Mouse (Mus musculus): ENCODE results near the gene St8sia1.

The St8sia1 gene

DNA sequence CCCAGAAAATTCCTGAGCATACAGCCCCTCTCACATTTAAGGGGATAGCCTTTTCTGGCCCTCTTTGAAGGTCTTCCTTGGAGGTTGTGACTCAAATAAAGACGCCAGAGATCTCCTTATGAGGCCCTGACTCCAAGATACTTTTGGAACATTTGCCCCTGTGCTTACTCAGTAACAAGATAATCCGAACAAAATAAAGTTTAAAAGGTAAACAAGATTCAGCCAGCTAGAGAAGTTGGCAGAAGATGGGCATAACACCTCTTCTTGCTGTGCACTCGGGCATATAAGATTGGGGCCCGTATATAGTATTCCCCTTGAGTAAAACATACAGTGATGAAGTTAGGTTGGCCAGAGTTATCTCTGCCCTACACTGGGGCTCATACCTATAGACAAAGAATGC lies 104.3 kb downstream of the St8sia1 start:
- peak in 1 of 2 experiments; percentile 45 for DNase-seq

DNA sequence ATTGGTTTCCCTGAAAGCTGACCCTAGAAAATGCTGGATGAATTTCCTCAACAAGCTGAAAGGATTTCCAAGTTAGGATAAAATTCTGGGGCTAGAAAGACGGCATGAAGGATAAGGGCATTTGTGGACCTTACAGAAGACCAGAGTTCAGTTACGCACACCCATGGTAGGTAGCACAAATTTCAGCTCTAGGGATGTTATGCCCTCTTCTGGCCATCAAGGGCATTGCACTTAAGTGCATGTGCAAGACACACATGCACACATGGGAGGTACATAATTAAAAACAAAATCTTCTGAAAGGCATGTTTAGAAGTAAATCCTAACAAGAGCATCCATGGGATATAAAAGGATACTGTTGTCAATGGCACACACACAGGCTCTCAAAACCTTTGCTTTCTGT lies 105.3 kb downstream of the St8sia1 start:
- DNase-seq: peak in 1 of 2 experiments; percentile 63

DNA sequence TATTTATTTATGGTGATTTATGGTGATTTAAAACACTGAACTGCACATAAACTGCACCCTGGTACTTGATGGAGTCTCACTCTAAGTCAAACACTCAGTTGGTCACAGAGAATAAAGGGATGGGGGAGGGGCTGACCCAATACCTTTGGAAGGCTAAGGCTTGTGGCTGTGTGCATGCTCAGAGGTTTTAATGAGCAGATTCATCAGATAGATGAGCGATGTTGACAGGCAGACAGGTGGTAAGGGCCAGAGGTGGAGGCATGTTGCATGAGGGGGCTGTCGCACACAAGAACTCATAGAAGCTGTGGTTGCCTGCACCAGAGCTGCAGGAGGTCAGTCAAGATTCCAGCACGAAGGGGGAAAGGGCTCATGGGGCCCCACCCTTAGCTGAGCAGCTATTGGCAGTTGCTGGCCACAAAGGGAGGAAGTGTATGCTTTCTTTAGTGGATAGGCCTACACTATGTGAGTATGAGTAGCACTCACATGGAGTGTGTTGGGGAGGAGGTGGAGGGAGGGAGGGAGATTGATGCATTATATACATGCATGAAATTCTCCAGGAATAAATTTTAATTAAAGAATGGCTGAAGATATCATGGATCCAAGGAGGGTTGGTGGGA lies 107.9 kb downstream of the St8sia1 start:
- no peak for DNase-seq

DNA sequence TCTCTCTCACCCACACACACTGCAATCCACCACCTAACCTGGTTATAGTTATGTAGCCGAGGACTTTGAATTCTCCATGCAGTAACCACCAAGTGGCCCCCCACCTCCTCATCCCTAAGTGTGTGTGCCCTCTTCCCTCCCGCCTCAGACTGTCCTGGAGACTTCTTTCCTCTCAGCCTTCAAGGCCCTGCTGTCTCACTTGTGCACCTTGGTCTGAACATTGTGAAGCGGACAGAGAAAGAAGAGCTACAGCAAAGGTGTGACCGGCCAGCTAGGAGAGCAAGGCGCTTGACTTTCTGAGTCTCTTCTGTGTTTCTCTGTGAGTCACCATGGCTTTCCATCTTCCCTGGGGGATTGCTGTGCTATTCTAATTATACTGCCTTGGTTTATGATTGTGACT lies 108.5 kb downstream of the St8sia1 start:
- DNase-seq: no peak

DNA sequence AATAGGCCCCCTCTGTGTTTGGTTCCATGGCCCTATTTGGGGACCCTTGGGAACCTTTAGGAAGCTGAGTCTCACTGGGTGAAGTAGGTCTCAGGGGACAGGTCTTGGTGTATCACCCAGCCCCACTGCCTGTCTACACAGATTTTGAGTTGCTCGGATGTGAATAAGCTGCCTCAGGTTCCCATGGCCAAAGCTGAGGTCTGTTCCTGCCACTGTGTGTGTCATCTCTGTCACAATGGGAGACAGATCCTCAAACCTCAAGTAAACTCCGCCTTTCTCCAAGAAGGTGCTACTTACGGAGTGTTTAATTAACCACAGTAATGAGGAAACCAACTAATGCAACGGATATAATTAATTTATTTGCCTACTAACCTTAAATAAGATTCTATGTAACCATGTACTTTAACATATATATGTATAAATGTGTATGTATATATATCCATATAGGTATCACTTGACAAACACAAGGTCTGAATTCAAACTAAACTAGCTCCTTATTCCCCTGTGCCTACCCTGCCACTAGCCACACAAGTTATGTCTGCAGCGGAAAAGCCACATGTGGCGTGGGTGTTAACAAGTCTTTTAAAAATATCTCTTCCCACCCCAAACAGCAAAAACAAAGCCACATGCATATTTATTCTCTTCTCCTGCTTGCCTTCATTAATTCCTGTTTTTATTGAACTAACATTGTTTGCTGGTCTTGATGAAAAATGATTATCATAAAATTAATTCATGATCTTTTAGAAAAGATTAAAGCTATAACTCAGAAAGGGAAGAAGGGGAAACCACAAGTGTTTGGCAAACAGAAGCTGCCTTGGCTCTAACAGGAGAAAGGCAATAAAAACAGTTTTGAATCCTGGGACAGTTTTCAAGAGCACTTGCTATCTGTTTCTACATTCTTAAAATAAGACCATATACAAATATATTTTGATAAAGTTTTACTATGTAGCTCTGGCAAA lies 111.6 kb downstream of the St8sia1 start:
- DNase-seq: no peak

DNA sequence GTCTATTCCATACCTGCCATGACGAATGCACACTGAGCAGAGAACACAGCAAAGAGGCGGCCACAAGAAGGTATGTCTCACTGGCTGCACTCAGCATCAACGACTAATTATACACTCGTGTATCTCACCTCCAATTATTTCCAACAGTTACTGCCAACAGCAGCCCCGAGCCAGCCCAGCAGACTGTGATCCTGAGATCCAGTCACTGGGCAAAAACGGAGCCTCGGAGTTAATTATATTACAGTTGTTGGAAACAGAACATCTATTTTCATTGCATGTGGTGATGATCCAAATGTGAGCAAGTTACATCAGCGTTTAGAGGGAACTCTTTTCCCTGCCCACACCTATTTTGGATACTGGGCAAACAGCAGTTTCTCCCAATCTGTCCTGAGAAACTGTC lies 113.8 kb downstream of the St8sia1 start:
- DNase-seq: no peak

DNA sequence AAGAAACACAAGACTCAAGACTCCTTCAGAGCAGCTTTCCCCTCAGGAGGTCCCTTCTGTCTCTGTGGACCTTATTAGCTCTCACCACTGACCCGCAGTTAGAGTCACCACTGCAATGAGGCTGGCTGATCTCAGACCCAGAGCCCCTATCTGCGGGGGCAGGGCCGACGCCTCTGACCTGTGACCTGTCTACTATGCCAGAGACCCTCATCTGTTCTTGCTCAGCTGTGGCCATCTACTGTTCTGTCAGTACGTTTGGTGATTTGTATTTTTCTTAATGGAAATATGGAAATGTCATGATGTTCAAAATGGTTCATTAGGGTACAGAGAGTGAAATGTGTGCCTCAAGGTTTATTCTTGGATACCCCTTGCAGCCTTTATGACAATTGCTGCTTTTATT lies 114.9 kb downstream of the St8sia1 start:
- DNase-seq: no peak

DNA sequence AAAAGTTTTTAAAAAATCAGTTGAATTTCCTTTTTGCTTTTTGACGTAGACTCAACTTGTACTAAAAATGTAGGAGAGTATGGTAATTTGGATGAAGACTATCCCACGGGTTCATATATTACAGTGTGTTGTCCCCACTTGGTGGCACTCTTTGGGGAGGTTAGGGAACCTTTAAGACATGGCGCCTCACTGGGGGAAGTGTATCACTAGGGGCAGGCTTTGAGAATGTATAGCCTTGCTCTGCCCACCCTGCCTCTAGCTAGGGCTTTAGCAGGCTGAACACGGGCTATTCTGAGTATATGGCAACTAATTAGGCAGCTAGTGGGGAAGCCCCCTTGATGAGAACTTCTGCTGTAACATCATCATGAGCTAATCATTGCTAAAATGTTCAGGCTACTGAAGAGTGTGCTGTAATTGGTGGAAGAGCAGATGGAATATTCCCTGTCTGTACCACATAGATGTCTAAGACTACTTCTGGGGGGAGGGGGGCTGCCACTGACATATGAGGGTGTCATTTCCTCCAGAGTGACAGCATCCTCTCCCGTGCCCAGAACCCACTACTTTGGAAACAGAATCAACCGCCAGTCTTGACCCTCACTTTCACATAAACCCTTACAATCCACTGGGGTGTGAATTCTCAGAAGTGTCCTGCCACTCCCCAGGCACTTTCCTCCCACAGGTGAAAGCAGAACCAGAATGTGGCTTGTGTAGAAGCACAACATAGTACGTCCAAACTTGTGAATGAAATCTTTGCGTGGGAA lies 116.2 kb downstream of the St8sia1 start:
- no peak for DNase-seq

DNA sequence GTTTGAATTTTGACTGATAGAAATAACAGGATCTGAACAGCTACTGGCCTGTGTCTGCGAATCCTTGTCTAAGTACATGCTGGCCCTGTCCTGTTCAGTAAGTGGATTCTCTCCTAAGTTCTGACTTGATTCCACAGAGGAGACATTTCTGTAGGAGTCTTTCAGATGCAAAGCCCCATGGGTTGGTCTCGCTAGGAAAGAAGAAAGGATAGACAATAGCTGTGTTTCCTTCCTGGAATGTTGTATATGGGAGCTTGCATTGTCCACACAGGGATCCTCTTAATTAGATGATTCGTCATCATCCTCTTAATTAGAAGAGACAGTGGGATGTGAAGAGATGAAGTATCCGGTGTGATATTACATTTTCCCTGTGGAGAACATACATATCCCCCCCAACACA lies 117.4 kb downstream of the St8sia1 start:
- DNase-seq: no peak

DNA sequence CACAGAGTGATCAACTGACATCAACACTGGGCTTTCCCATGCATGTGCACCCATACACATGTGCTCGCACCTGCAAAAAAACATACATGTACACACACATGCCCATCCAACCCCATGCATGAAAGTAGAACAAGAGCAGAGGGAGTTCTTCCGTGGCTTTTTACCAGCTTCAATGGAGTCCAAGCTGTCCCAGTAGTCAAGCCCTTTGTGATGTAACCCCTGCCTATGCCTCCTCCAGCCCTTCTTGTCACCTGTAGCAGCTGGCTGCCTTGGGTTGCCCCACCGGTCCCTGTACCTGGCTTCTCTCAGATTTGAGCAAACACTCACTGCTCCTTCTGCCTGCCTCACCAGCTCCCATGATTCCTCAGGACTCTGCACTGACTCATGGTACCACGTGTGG lies 119.2 kb downstream of the St8sia1 start:
- DNase-seq: no peak

DNA sequence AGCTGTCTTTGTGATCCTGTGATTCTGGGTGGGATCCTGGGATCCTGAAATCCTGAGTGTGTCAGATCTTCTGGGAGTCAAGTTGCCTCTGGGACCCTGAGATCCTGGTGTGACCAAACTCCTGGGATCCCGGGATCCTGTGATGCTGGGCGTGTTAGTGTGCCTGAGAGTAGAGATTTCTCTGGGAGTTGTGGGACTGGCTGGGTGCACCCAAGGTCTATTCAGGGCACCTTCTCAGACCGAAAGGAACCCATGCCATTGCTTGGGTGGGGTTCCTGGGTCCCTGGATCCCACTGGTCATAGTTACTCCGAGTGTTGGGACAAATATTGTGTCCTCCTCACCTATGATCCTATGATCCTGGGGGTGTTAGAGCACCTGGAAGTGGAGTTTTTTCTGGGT lies 120.2 kb downstream of the St8sia1 start:
- no peak for DNase-seq

DNA sequence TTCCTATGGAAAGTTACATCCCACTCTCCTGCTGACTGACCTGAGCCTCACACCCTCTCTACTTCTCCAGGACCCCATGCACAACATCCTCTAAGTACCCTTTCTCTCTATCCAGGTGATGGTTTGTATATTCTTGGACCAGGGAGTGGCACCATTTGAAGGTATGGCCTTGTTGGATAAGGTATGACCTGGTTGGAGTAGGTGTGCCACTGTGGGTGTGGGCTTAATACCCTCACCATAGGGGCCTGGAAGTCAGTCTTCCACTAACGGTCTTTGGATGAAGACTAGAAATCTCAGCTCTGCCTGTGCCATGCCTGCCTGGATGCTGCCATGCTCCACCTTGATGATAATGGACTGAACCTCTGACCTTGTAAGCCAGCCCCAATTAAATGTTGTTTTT lies 125.8 kb downstream of the St8sia1 start:
- DNase-seq: no peak

DNA sequence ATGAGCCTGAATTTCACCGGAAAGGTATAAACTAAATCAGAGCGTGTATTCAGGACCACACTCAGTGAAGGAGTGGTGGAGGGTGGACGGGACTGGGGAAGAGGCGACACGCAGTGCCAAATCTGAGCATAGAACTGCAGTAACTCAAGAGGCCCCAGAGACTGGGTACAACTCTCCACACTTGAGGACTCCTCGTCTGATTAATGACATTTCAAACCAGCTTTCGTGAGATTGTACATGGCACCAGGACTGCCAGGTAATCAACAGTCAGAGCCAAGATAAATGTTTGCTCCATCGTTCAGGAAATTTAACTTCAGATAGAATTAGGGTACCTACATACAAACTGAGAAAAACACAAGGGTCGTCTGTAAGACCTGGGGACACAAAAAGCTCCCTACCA lies 126.9 kb downstream of the St8sia1 start:
- DNase-seq: no peak

DNA sequence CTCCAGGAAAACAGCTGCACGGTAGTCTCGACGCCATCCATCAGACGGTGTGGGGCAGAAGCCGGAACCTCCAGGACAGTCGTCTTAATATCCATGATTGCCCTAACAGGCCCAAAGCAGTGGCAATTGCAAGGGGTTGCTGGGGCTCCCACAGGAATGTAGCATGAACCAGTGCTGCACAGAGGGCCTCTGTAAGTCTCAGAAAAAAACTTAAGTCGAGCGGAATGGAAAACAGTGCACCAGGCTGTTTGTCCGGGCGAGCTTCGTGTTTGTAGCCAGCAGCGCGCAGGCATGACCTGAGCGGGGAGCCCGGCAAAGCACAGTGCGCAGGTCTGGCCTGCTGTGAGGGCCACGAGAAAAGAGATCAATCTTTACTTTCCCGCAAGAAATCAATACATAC lies 128.5 kb downstream of the St8sia1 start:
- DNase-seq: no peak

DNA sequence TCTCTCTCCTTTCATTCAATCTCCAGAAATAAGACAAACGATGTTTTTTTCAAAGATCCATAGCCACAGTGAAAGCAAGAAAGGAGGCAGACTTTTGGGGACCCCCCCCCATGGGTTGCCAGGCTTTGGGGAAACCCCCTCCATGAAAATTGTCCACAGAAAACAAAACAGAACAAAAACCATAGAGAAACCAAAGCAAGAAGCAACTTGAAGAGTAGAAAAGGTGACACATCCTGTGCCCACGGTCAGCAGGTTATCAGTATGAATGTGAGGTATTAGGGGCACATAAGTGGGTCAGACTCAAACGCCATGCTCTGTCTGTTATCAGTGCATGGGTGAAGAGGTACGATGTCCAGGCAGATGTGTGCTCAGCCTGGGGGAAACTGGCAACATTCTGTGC lies 129.3 kb downstream of the St8sia1 start:
- no peak for DNase-seq

DNA sequence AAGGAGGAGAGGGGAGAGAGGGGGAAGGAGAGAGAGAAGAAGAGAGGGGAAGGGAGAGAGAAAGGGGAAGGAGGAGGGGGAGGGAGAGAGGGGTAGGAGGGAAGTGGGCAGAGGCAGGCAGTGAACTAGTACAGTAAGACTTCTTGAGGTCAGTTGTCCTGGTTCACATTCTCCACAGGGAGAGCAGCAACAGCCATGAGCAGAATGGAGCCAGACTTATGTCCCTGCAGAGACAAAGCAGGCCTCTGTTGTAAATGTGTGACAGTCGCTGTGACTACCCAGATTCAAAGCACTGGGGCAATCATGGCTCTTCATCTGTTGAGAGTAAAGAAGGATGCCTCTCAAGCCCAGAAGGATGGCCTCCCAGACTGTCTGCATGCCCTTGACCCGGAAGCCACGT lies 132.5 kb downstream of the St8sia1 start:
- DNase-seq: no peak

DNA sequence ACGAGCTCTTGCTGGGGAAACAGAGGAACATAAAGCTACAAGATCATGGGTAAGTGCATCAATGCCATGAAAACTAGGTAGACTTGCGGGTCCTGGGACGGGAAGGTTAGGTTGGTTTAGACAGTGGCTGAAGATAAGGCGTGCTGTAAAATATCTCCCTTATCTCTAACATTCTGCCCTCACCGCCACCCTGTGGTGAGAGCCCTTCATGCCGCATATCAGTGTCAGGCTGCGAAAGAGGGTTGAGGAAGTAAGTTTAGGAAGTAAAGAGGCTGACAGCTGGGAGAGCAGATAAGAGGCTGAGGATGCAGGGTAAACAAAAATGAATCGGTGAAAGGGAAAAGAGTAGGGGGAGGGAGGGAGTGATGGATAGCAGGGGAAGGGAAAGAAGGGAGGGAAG lies 133.0 kb downstream of the St8sia1 start:
- no peak for DNase-seq

DNA sequence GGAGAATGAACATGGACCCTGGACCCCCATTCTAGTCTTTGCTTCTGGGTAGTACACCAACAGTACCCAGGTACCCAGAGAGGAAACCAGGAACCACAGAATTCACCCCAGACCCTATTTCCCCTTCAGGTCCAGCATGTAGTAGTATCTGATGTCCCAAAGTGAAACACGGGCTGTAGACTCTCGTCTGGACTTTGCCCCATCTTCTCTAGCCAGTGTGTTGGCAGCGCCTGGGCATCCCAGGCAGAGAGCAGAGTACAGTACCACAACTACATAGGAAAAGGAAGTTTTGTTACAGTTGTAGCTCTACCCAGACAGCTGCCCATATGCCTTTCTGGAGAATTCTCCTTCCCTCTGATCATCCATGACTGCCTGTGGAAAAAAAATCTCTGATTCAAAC lies 134.0 kb downstream of the St8sia1 start:
- DNase-seq: peak; percentile 66 to 70

DNA sequence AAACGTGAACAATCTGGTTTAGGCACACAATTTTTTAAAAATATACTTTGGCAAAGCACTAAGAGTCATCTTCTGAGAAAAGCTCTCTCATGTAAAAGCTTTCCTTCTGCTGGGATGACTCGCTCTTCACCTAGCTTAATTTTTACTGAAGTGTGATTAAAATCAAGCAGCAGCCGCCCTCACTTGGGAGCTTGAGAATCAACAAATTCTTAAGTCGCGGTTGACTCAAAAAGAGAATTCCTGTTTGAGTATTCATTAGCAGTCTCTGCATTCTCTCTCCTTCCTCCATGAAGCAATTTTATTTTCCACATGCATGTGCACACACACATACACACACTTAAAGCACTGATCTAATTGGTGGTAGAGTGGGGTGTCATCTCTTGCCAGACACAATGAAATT lies 138.8 kb downstream of the St8sia1 start:
- DNase-seq: no peak

DNA sequence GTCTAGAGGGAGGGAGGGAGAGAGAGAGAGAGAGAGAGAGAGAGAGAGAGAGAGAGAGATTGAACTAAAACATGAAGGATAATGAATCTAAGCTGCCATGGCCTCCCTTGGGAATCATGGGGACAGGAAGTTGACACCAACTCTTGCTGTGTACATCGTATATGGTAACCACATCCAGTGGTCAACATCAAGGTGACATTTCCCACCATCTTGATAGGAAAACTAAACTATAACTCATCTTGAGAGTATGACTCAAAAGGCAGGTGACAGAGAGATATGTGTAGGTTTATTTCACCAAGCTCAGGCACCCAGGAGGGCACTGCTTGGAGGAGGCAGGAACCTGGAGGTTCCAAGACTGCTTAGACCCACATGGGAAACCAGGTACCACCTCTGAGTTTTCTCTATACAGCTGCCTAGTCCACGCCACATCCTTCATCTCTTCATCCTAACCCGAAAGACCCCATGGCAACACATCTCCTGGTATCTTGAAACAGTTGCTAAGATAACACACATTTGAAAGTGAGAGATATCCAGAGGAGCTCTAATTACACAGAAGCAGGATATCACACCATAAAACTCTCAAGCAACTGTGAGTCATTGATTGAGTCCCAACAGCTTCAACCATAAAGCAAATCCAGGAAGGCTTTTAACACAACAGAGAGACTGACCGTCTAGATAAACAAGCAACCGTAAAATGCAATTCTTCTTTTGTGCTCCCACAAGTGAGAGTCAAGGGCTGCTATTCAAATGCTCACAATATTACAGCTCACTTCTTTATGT lies 141.1 kb downstream of the St8sia1 start:
- DNase-seq: no peak

DNA sequence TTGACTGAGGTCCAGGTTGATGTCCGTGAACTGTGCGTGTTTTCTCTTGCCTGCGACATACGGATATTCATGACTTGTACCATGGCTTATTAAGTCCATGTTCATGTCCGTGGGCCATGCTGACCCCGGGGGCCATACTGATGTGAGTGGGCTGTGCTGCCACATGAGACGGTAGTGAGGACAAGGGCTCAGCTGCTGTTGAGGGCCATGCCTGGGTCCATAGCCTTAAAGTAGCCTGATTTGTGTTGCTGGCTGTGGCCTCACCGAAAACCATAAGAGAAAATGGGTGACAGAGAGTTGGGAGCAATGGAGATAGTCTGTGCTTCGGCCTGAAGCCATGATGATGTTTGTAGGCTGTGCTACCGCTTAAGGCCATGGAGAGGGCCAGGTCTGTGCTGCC lies 145.9 kb downstream of the St8sia1 start:
- DNase-seq: no peak

DNA sequence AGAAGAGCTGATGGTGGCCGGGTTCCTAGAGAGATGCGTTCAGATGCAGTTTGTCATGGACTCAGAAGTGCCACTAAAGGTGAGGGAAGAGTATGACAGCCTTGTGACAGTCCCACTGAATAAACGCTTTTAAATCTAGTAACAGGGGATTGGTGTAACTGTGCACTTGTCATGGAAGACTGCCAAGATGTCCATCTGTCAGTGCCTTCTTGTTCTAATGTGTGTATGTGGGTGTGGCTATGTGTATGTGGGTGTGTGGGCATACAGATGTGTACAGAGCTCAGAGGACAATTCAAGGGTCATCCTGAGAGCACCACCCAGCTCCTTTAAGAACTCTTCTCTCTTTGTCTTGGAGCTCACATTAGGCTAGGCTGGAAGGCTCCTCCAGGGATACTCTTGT lies 148.7 kb downstream of the St8sia1 start:
- DNase-seq: no peak

DNA sequence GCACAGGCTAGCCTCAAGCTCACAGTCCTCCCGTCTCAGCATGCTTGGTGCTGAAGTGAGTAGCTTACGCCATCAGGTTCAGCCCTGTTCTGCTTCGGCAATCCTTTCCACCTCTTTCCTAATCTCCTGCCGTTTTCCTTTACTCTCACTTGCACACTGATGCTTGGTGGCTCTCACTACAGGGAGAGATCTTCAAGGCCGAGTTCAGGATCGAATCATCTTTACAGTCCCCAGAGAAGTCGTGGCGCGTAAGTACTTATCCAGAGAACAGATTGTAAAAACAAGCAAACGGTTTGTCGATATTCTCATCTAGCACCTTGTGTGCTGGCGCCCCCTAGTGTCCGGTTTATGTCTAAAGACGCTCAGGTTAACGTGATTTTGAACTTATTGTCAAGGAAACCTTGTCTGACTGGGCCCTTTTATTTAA lies 149.7 kb downstream of the St8sia1 start:
- peak; percentile 89 to 96 for DNase-seq
